Mouse (Mus musculus) heart, adult 2 months (tissue): ENCODE data around the gene Lpcat2b.
"Not testable (repeated sequence)": the region's sequence is repeated elsewhere in the genome, so short reads cannot be mapped to it uniquely, and the experiment has no call there.

Experiments
- CTCF ChIP-seq: fragments of 200-600 bp; IDR thresholded peaks from 2 replicates; pipeline ENCODE4 v1.8.1; 2022; ENCODE audit warnings: antibody characterized with exemption, mild to moderate bottlenecking, moderate library complexity
- POLR2A ChIP-seq: fragments of 200-500 bp; IDR thresholded peaks from 2 replicates; pipeline ENCODE4 v1.6.1; 2011; ENCODE audit warnings: mild to moderate bottlenecking, low read depth, low read length, control low read depth; ENCODE audit not compliant: insufficient read depth

DNA sequence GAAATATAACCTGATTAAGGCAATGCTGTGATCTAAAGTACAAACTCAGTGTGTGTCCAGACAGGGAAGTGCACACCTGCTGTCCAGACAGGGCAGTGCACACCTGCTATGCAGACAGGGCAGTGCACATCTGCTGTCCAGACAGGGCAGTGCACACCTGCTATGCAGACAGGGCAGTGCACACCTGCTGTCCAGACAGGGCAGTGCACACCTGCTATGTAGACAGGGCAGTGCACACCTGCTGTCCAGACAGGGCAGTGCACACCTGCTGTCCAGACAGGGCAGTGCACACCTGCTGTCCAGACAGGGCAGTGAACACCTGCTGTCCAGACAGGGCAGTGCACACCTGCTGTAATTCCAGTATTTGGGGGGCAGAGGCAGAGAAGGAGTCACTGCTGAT, 44.9 kb upstream of the Lpcat2b start:
- not testable (repeated sequence) for TF ChIP-seq CTCF, POLR2A
